Mouse (Mus musculus) erythroid progenitor cell, adult 5-6 weeks (primary cell): ENCODE data around the gene Eif4e3. TPM values are rescaled to one million over a fixed set of nuclear protein-coding genes. Genes with fewer than 3 reads are reported as not detected.

ENCODE experiments used
- ATAC-seq: replicated peaks from 2 replicates; pipeline ENCODE4 v1.8.0; 2016; ENCODE audit warnings: moderate number of reproducible peaks, mild to moderate bottlenecking, moderate TSS enrichment, inconsistent platforms; ENCODE audit not compliant: poor library complexity, low FRiP score, severe bottlenecking
- total RNA-seq, 2 experiments: library from RNA; stranded (forward) in 1 of 2; stranded (reverse) in 1 of 2; fragments of 150-400 nt in 1 of 2; fragments of 186-747, 209-891 nt in 1 of 2; gene quantifications; 2 replicates each; pipeline versions ENCODE4 v1.2.3 to v1.2.4; 2015 to 2017; ENCODE audit warnings: low replicate concordance in 2 of 2

Gene Eif4e3
- total RNA-seq, 2 experiments from 2014 or later: 2.7 to 8.8 TPM

GRCm38 (mm10) chr6:99667290-99667689 is 719 bp upstream of the Eif4e3 start:
- ATAC-seq: no peak

GRCm38 (mm10) chr6:99665457-99666317 is 884 bp downstream of the Eif4e3 start:
- ATAC-seq: no peak

- ATAC-seq: no peak
Observed at GRCm38 (mm10) chr6:99663232-99663631, 3.3 kb downstream of the Eif4e3 start.

GRCm38 (mm10) chr6:99660443-99660842 is 6.1 kb downstream of the Eif4e3 start:
- no peak for ATAC-seq

GRCm38 (mm10) chr6:99658586-99658985 is 8.0 kb downstream of the Eif4e3 start:
- ATAC-seq: no peak

- ATAC-seq: no peak
Observed at GRCm38 (mm10) chr6:99656088-99656487, 10.5 kb downstream of the Eif4e3 start.

- no peak for ATAC-seq
Observed at GRCm38 (mm10) chr6:99655488-99655887, 11.1 kb downstream of the Eif4e3 start.

- ATAC-seq: no peak
Observed at GRCm38 (mm10) chr6:99654343-99654742, 12.2 kb downstream of the Eif4e3 start.

GRCm38 (mm10) chr6:99652341-99652740 is 14.2 kb downstream of the Eif4e3 start:
- no peak; the same call in 1 of the 2 replicates for ATAC-seq

GRCm38 (mm10) chr6:99649307-99649706 is 17.3 kb downstream of the Eif4e3 start:
- no peak for ATAC-seq

GRCm38 (mm10) chr6:99646344-99646743 is 20.2 kb downstream of the Eif4e3 start:
- ATAC-seq: no peak

GRCm38 (mm10) chr6:99644876-99645275 is 21.7 kb downstream of the Eif4e3 start:
- ATAC-seq: no peak

- no peak for ATAC-seq
Observed at GRCm38 (mm10) chr6:99644386-99644785, 22.2 kb downstream of the Eif4e3 start.

- no peak for ATAC-seq
Observed at GRCm38 (mm10) chr6:99643439-99644199, 23.0 kb downstream of the Eif4e3 start.

GRCm38 (mm10) chr6:99637456-99637855 is 29.1 kb downstream of the Eif4e3 start:
- ATAC-seq: no peak

- ATAC-seq: no peak
Observed at GRCm38 (mm10) chr6:99636801-99637200, 29.8 kb downstream of the Eif4e3 start.

- ATAC-seq: no peak
Observed at GRCm38 (mm10) chr6:99636121-99636520, 30.4 kb downstream of the Eif4e3 start.

- no peak for ATAC-seq
Observed at GRCm38 (mm10) chr6:99632121-99632980, 34.2 kb downstream of the Eif4e3 start.

GRCm38 (mm10) chr6:99631637-99632036 is 34.9 kb downstream of the Eif4e3 start:
- ATAC-seq: no peak
